Mouse (Mus musculus): ENCODE measurements around the gene Dyrk1a.

Gene Dyrk1a

DNA sequence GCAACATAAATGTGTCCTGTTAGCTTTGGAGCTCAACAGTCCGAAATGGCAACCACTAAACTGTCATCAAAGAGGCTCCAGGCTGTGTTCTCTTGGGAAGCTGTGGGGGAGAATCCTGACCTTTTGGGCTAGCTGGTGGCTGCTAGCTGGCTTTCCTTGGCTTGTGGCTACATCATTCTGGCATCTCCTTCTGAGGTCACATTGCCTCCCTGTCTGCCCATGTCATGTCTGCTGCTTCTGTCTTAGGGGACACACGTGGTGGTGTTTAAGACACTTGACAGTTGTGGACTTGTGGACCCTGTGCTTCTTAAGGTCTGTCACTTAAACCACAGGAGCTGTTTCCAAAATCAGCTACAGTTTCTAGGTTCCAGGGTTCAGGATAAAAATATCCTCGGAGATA is 21.7 kb downstream of the Dyrk1a start:
- no peak for DNase-seq (ENCODE audit: low spot score)

DNA sequence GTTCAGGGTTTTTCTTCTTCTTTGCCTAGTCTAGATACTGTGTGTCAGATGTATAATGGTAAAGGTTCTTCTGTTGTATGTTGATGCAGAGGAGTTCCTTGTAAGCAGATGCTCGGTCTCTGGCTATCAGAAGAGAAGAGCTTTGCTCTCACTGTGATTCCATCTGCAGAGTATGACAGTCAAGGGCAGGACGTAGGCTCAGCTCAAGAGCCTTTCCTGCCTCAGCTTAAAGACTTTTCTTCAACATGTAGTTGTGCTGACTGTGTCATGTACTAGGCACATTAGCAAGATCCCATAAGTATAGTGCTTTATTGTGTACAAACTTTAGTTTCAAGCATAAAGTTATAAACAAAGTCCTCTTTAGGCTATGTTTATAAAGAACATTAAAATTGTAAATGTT is 26.8 kb downstream of the Dyrk1a start:
- no peak for DNase-seq (ENCODE audit: low spot score)

DNA sequence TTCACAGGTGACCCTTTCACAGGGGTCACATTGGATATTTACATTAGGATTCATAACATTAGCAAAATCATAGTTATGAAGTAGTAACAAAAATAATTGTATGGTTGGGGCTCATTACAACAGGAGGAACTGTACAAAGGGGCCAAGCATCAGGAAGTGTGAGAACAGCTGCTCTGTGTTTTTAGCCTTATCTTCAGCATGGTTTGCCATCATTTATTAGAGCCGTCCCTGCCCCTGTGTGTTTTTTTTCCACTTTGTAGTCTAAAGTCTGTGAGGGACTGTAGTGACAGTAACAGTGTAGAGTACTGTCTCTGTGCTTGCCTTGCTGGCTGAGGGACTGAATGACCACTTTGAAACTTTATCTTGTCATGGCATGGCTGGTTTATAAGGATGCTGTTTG is 27.8 kb downstream of the Dyrk1a start:
- DNase-seq (ENCODE audit: low spot score) = no peak

DNA sequence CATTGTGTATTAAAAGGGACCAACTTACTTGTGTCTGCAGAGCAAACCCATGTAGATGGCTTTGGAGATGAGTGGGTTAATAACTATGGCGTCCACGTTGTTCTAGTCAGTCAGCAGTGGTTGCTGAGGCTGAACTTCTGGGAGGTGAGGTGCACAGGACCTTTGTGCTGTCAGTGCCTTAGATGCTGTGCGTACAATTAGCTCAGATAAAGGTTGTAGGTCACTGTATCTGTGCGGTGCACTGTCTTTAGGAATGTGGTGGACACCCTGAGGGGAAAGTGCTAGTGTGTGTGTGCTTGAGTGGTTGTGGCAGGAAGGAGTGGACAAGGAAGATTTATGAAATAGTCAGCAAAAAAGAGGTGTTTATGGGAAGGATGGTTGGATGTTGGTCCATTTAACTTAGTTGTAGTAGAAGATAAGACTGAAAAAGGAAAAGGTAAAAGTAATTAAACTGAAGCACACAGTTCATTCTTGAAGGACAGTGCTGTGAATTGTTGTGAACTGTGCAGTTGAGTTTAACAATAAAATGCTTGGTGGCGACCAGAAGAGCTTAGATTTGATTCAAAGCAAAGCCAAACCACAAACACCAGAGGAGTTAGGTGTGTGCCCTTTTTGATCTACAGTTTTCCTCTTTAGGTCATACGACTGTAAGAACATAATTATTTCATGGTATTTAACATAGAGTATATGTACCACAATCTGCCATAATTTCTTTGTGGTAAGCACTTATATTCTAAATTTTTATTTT is 30.3 kb downstream of the Dyrk1a start:
- DNase-seq (ENCODE audit: low spot score) = no peak

DNA sequence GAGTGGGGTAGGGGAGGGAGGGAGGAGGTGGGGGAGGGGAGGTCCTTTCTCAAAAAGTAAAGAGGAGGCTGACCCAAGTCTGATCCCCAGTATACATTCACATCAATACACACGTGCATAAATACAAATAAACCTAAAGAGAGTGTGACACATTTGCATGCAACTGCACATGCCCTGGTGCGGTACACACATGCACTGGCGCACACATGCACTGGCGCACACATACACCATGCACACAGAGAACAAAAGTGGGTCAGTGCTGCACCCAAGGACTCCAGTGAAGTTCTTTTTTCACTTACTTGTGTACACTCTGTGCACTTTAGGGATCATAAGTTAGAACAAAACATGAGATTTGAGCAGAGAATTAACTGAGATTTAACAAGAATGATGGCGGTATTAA is 31.3 kb downstream of the Dyrk1a start:
- DNase-seq (ENCODE audit: low spot score) = no peak

DNA sequence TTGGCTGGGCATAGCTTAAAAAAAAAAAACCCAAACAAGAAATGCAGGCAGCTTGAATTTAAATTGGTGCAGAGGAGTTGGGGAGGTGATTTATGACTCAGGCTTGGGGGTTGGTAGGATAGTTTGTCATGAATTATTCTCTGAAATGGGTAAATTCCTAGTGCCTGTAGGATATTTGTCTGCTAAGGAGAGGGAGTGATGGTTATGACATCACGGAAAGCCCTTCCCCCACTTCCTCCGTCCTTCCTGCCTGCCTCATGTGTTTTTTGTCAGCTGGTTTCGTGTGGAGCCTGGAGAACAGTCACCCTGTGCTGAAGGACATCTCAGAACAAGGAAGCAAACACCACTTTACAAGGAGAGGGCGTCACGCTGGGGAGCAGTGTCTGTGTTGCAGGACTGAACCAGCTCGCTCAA is 31.7 kb downstream of the Dyrk1a start:
- DNase-seq (ENCODE audit: low spot score) = peak; percentile 39

DNA sequence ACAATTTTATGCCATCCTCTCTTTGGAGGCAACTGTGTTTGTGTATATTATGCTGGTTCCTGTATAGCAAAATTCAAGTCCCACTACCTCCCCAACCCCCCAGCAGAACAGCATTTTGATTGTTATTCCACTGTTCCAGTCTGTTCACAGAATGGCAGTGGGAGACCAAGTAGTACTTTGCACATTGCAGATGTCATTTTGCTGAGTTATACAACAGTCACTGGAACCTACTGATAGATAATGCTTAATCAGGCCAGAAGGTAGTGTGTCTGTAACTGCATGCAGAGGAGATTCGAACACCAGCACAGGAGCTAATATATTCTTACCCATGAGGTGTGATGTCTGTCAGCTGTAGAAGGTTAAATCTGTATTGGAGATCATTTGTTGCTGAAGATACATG is 32.4 kb downstream of the Dyrk1a start:
- no peak for DNase-seq (ENCODE audit: low spot score)

DNA sequence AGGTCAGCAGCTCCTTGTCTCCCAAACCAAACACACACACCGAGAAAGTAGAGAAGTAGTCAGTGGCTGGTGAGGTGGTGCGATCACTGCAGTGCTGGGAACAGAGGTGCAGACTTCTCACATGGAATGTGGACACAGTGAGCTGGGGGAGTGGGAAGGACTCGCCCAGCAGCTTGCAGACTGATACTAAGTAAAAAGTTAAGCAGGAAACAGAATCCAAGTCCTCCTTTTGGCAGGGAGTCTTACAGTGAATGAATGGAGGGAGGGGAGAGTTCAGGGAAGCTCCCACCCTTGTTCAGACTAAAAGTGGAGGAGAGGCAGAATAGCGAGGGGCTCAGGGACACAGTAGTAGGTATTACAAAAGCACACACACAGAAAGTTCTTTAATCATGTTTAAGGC is 32.9 kb downstream of the Dyrk1a start:
- no peak for DNase-seq (ENCODE audit: low spot score)

DNA sequence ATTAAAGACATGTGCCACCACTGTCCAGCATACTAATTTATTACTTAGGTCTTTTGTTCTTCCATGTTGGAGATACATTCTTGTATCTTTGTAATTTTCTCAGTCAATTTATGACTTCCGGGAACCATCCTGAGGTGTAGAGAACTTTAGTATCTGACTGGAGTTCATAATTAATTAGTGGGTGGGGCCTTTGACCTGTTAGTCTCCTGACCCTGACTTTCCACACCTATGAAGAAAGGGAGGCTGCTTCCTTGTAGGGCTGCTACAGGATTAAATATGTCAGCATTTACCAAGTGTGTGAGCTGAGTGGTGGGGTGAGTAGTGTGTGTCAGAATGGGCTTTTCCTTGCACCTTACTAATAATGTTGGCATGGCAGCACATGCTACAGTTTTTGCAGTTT is 36.4 kb downstream of the Dyrk1a start:
- DNase-seq (ENCODE audit: low spot score) = no peak

DNA sequence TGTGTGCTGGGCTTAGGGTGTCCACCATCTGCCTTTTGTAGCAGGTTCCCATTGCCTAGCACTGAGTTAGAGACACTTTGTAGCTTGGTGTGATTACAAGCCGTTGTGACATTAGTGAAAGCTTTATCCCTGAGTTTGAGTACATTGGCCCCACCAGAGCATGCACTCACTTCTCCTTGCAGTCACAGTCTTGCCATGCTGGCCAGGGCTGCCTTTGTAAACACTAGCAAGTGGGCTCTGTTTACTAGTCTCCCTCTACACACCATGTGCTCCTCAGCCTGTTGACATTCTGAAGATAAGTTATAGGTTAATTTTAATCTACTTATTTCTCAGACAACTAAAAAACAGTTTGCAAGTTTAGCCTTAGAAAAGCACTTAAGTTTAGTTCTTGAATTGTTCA is 37.7 kb downstream of the Dyrk1a start:
- no peak for DNase-seq (ENCODE audit: low spot score)

DNA sequence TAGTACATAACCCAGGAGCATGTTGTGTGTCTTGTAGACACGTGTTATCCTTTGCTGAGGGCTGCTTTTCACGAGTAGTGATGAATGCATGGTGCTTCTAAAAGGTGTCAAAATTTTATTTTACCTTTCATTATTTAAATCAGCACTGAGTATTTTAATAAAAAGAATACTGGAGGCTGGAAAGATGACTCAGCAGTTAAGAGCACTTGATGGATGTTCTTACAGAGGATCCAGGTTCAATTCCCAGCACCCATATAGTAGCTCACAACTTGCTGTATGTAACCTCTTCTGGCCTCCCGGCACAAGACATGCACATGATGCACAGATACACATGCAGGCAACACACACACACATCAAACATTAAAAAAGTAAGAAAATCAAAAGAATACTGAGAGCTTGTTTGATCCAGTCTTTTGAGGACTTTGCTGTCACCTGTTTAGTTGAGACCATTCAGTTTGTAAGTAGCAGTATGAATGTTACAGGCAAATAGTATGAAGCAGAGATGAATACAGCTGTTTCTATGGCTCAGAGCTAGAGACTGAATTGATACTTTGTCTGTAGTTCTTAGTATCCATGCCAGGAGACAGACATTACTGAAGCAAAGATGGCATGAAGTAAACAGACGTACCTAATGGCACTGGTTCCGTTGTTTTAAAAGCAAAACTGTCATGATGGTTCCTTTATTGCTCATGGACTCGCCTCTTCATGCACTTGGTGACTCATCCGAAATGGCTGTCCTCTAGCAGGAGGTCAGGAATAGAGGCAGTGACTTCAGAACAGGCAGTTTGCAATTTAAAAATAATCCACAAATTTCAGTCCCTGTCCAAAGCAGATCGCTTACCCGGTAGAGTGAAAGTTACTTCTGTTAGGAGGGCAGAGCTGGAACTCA is 39.1 kb downstream of the Dyrk1a start:
- no peak for DNase-seq (ENCODE audit: low spot score)

DNA sequence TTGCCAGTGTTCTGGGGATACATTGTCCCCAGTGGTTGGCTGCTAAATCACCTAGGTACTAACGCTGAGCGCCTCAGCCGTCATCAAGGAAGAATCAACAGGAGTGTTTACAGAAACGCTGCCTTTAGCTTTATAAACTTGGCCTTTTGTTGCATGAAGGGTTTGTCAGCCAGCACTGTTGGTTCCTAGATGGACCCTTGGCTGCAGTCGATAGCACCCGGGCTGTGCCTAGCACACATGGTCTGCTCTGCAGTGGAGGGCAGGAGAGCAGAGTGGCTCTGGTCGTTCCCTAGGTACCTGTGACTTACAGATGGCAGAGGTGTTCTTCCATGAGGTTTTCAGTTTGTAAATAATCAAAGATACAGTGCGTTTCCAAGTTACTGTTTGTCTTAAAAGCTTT is 42.8 kb downstream of the Dyrk1a start:
- no peak for DNase-seq (ENCODE audit: low spot score)

DNA sequence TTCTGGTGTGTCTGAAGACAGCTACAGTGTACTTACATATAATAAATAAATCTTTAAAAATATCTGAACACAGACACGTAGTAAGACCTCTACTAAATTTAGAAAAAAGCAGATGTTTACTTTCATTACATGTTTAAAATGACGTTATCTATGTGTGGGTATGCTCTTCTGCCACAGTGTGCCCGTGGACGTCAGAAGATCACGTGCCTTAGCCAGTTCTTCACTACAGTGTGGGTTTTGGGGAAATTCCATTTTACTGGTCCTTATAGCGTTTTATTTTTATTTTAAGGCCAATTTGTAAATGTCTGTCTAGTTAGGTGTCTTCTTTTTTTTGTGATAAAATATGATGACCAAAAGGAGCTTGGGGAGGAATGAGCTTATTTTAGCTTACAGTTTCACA is 47.4 kb downstream of the Dyrk1a start:
- DNase-seq (ENCODE audit: low spot score) = no peak

DNA sequence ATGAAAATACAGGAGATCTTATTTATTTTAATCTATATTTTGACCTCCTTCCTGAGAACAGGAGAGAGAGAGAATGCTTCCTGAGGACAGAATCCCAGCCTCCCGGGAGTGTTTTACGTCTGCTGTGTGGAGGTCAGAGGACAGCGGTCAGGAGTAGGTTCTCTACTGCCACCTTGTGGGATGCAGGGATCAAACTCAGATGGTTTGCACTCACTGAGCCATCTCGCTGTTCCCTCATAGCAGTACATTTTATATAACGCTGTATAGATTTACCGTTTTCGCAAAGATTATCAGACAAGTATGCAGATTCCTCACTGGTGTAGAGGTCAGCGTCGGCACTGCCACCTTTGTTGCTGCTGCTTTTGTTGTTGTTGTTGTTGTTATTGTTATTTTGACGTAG is 48.7 kb downstream of the Dyrk1a start:
- DNase-seq (ENCODE audit: low spot score) = no peak

DNA sequence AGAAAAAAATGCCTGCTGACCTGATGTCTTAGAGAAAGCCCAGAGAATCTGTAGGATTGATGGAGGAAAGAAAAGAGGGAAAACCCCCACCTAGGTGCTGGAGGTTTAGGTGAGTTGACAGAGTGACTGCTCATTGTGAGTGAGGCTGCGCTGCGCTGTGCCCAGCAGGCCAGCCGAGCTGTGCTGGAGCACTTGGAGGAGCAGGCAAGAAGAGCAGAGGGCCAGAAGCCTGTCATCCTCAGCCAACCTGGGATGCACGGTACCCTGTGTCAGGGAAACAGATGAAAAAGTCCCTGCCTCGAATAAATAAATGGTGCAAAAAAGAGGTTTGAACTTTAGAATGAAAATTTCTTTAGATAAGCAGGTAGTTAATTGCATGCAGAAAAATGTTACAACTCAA is 49.5 kb downstream of the Dyrk1a start:
- no peak for DNase-seq (ENCODE audit: low spot score)

DNA sequence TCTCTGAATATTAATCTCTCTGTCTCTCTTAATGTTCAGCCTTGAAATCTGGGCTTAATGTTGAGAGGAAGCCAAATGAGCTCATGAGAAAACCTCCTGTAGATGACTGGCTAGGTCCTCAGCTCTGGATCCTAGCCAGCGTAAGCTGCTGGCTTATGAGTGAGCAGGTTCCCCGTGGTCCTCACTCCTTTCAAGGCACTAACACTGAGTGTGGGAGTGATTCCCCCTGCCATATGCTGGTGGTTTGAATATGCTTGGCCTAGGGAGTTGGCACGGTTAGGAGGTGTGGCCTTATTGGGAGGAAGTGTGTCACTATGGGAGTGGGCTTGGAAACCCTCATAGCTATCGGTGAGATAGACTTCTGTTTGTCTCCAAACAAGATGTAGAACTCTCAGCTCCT is 55.1 kb downstream of the Dyrk1a start:
- DNase-seq (ENCODE audit: low spot score) = no peak

DNA sequence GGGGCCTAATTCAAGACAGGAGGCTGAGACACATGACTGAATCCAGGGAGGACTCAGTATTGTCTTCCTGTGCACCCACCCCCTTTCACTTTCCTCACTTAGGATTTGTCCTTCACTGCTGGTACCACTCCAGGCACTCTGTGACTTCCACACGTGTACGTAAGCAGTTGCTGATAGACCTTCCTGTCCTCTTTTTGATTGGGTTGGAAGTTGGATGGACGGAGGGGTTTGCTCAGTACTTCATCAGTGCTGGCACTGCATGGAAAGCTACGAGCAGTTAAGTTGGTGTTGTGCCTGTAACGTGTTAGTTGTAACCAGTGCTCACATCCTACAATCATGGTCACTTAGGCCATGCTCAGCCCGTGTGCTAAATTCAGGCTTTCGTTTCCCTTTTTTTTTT is 55.8 kb downstream of the Dyrk1a start:
- DNase-seq (ENCODE audit: low spot score) = no peak

DNA sequence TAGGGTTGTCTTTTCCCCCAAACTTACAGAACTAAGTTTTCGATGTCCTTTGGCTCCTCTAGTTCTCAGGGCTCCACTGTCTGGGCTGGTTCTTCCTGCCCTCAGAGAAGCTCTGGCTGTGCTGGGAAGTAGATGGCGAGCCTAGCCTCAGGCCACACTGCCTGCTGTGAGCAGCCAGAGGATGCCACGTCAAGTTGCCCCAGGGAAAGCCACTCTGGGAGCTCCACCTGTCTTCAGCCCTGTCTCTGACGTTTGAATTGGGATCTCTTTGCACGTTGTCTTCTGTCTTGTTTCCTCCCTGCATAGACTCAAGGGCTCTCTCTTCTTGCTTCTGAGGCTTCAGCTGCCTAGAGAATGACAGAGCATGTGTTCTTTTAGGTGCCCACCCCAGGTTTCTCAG is 57.9 kb downstream of the Dyrk1a start:
- DNase-seq (ENCODE audit: low spot score) = no peak

DNA sequence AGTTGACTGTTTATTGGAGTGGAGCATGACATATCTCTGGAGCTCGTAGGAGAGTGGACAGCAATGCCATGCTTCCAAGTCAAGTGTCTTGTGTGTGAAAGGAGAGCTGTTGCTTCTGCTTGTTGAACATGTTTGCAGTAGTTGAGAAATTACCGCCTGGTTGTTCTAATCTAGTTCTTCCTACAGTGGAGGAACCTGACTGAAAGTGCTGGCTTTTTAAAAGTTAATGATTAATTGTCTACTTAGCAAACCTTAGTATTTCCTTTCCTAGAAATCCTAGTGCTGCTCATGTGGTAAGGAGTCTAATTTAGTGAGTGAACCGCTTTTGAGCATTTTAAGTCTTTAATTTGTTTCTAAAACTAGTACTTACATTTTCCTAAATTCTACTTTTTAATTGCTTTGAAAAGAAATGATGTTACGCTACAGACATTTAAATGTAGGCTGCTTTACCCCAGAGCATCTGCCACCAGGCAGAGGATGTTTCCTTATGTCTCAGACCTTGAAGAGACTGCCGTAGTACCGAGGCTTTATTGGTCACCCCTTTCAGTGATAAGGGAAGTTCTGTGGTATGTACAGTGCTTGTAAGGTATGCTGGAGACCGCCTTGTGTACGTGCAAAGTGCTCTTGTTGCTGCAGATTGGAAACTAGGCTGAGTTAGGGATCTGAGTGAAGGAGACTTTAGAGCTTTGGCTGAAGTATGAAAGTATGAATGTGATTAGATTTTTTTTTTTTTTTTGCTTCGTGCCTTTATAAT is 59.3 kb downstream of the Dyrk1a start:
- DNase-seq (ENCODE audit: low spot score) = no peak

DNA sequence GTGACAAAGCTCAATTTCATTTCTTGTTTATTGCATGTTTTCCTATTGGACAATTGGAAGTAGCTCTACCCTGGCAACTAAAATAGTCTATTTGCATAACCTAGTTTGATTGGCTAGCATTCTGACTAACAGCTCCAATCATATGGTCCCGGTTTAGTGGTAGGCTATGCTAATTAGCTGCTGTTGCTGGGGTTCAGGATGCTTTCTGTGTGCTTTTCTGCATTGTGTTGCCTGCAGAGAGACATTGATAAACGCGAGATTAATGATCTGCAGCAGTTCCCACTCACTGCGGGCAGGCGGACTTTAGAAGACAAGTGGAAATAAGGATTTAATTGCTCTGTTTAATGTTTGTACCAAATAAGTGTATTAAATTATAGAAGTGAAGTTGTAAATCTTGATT is 62.2 kb downstream of the Dyrk1a start:
- peak; percentile 60 for DNase-seq (ENCODE audit: low spot score)

DNA sequence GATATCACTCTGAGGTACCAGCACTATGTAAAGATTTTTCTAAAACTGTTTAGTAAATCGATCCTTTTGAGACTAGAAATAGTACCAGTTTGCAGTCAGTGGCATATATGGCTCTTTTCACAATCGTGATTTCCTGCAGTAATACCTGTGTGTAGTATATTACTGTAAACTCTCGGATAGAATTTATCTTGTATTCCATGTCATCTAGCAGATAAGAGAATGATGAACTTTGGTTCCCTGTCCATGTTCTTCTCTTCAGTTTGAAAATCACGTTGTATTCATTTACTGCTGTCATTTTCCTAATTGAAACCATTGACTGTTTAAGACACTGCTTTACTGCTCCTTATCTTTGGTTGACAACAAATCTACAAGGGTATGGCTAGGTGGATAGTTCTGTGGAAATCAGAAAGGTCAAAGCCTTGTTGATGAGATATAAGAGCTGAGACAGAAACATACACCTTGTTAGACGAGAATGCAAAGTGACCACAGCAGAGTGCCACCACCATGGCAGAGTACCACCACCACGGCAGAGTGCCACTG is 62.7 kb downstream of the Dyrk1a start:
- no peak for DNase-seq (ENCODE audit: low spot score)

DNA sequence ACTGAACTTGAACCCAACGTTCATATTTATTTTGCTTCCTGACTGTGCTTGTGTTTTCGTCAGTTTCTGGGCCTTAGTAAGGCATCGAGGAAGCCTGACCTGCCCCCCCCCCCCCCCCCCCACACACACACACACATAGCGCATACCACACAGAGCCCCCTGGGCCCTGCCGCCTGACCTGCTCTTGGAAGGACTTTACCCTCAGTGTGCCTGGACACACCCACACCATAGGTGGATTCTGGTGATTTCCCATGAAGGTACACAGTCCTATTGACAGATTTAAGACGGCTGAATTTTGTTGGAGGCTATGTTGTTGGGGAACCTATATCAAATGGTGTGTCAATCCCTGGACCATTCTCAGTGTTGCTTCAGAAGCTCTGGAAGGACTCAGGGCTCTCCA is 63.2 kb downstream of the Dyrk1a start:
- no peak for DNase-seq (ENCODE audit: low spot score)

DNA sequence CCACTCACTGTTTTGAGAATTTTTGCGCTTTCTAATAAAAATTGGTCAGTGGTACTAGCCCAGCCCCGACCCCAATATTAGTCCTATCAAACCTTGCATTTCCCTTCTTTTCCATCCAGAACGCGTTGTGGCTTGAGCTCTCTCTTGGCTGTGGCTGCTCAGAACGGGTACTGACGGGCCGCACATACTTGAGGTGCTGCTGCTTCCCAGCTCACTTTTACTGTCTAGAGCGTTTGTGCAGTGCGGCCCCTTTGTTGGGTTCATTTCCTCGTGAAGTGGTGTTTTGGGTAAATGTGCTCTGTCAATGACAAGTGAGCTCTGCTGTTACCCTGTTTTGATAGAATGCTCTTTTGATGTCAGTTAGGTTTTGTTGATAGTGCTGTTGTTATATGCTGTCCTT is 67.6 kb downstream of the Dyrk1a start:
- DNase-seq (ENCODE audit: low spot score) = no peak

Measured in layer of hippocampus, adult 9-10 months (tissue).